13 mouse cellular contexts compared by ENCODE assay signal in genomic region chr9:106287165-106287564, GRCm38 (mm10).
"Had no signal": no experiment of that assay in that cellular context is flagged by ENCODE, and none has a peak within 500 bp of the region (broad histone marks: within the 10 kb centered on the region; RNA-seq: fewer than 3 reads in every experiment).

No protein-coding gene starts in this region.

- H3K9ac ChIP-seq: kidney, embryonic 15.5 days; limb, embryonic 15.5 days; liver, embryonic 13.5 days; midbrain, embryonic 13.5 days; neural tube, embryonic 13.5 days had no signal

- DNase-seq: kidney, adult 11 months; kidney, postnatal 25 days; liver, embryonic 13.5 days; lung, adult 18-20 months; right cerebral cortex, postnatal 4 days; spleen, adult 18-20 months; thymus, adult 18-20 months; thymus, postnatal 14 days had no signal

- H3K4me1 ChIP-seq: neural tube, embryonic 13.5 days had no signal

- ATAC-seq: hindbrain, embryonic 16.5 days; midbrain, embryonic 13.5 days had no signal

- H3K9me3 ChIP-seq: kidney, embryonic 15.5 days; limb, embryonic 15.5 days; liver, embryonic 13.5 days; midbrain, embryonic 13.5 days; neural tube, embryonic 13.5 days had no signal

- H3K4me3 ChIP-seq: kidney, embryonic 15.5 days; limb, embryonic 15.5 days; liver, embryonic 13.5 days; midbrain, embryonic 13.5 days; neural tube, embryonic 13.5 days had no signal

- H3K27ac ChIP-seq: kidney, embryonic 15.5 days; limb, embryonic 15.5 days; liver, embryonic 13.5 days; midbrain, embryonic 13.5 days; neural tube, embryonic 13.5 days had no signal

- H3K4me2 ChIP-seq: kidney, embryonic 15.5 days; limb, embryonic 15.5 days; liver, embryonic 13.5 days; midbrain, embryonic 13.5 days; neural tube, embryonic 13.5 days had no signal

- H3K27me3 ChIP-seq: kidney, embryonic 15.5 days; limb, embryonic 15.5 days; liver, embryonic 13.5 days; midbrain, embryonic 13.5 days; neural tube, embryonic 13.5 days had no signal
